In genomic region chr6:103268984-103269383, GRCm38 (mm10) we compare ENCODE assay signal across 22 mouse cellular contexts.
"Had no signal": no experiment of that assay in that cellular context is flagged by ENCODE, and none has a peak within 500 bp of the region (broad histone marks: within the 10 kb centered on the region; RNA-seq: fewer than 3 reads in every experiment).

No protein-coding gene starts in this region.

- H3K9me3 ChIP-seq: limb, embryonic 12.5 days; limb, embryonic 15.5 days; megakaryocyte, embryonic 14.5 days; midbrain, embryonic 10.5 days; midbrain, embryonic 13.5 days; neural tube, embryonic 13.5 days; stomach, embryonic 15.5 days had no signal

- H3K4me3 ChIP-seq: limb, embryonic 12.5 days; limb, embryonic 15.5 days; megakaryocyte, embryonic 14.5 days; midbrain, embryonic 10.5 days; midbrain, embryonic 13.5 days; myocyte; neural tube, embryonic 13.5 days; stomach, embryonic 15.5 days had no signal

- ATAC-seq: liver, postnatal 0 days; lung, postnatal 0 days; midbrain, embryonic 13.5 days; midbrain, embryonic 16.5 days had no signal

- H3K4me1 ChIP-seq: limb, embryonic 12.5 days; limb, embryonic 15.5 days; megakaryocyte, embryonic 14.5 days; midbrain, embryonic 10.5 days; midbrain, embryonic 13.5 days; neural tube, embryonic 13.5 days; stomach, embryonic 15.5 days had no signal

- H3K9ac ChIP-seq: limb, embryonic 12.5 days; limb, embryonic 15.5 days; liver, embryonic 14.5 days; liver, postnatal 0 days; lung, embryonic 14.5 days; midbrain, embryonic 13.5 days; neural tube, embryonic 13.5 days; stomach, embryonic 15.5 days had no signal

- H3K27me3 ChIP-seq: limb, embryonic 12.5 days; limb, embryonic 15.5 days; midbrain, embryonic 13.5 days; neural tube, embryonic 13.5 days; stomach, embryonic 15.5 days had no signal

- H3K27ac ChIP-seq: limb, embryonic 12.5 days; limb, embryonic 15.5 days; liver, embryonic 14.5 days; midbrain, embryonic 10.5 days; midbrain, embryonic 13.5 days; neural tube, embryonic 13.5 days; stomach, embryonic 15.5 days had no signal

- DNase-seq: kidney, postnatal 14 days; kidney, postnatal 4 days; left cerebral cortex, postnatal 4 days; liver, postnatal 0 days; lung, embryonic 14.5 days; lung, postnatal 36 days; retina, postnatal 1 day; right cerebral cortex, postnatal 25 days; spleen, adult 18-20 months; thymus, postnatal 25 days had no signal

- H3K36me3 ChIP-seq: limb, embryonic 12.5 days; limb, embryonic 15.5 days; midbrain, embryonic 10.5 days; midbrain, embryonic 13.5 days; neural tube, embryonic 13.5 days; stomach, embryonic 15.5 days had no signal

- H3K4me2 ChIP-seq: limb, embryonic 12.5 days; limb, embryonic 15.5 days; liver, embryonic 11.5 days; lung, embryonic 14.5 days; midbrain, embryonic 13.5 days; neural tube, embryonic 13.5 days; stomach, embryonic 15.5 days had no signal
